Mouse (Mus musculus) liver, adult 2 months (tissue): ENCODE results near the gene Scn5a. TPM values are rescaled to one million over a fixed set of nuclear protein-coding genes. Genes with fewer than 3 reads are reported as not detected.

Source experiments
- DNase-seq: peaks from one replicate; pipeline ENCODE4 v3.0.0-alpha.2; 2011; ENCODE audit warnings: low read depth, low spot score; ENCODE audit errors: extremely low read depth
- H3K27ac ChIP-seq: fragments of 200-500 bp; replicated peaks from 2 replicates; pipeline ENCODE4 v1.5.1; 2012; ENCODE audit warnings: low read depth, mild to moderate bottlenecking, control low read depth, inconsistent platforms, low read length; ENCODE audit not compliant: insufficient read depth
- H3K27me3 ChIP-seq: fragments of 200-500 bp; 2 replicates; pipeline ENCODE4 v1.6.1; 2012; ENCODE audit warnings: mild to moderate bottlenecking, moderate library complexity, low read length, inconsistent platforms; ENCODE audit not compliant: control insufficient read depth, insufficient read depth
- H3K36me3 ChIP-seq: fragments of 200-500 bp; 2 replicates; pipeline ENCODE4 v1.6.1; 2012; ENCODE audit warnings: low read length, inconsistent platforms; ENCODE audit not compliant: control insufficient read depth, insufficient read depth
- H3K4me1 ChIP-seq: fragments of 200-500 bp; 2 replicates; pipeline ENCODE4 v1.6.1; 2011; ENCODE audit warnings: low read length; ENCODE audit not compliant: control insufficient read depth, insufficient read depth
- H3K4me3 ChIP-seq: fragments of 200-500 bp; 2 replicates; pipeline ENCODE4 v1.5.1; 2011; ENCODE audit warnings: low read depth, mild to moderate bottlenecking, control low read depth, low read length, moderate library complexity; ENCODE audit not compliant: insufficient read depth
- H3K79me2 ChIP-seq: fragments of 200-500 bp; 2 replicates; pipeline ENCODE4 v1.6.1; 2012; ENCODE audit warnings: inconsistent platforms, mild to moderate bottlenecking, low read length, moderate library complexity; ENCODE audit not compliant: control insufficient read depth, insufficient read depth
- H3K9ac ChIP-seq: fragments of 200-500 bp; 2 replicates; pipeline ENCODE4 v1.6.1; 2012; ENCODE audit warnings: low read depth, mild to moderate bottlenecking, control low read depth, inconsistent platforms, low read length
- CTCF ChIP-seq: fragments of 200-500 bp; IDR thresholded peaks from 2 replicates; pipeline ENCODE4 v1.5.1; 2011; ENCODE audit warnings: low read depth, low read length, control low read depth
- POLR2A ChIP-seq: fragments of 200-500 bp; IDR thresholded peaks from 2 replicates; pipeline ENCODE4 v1.6.1; 2011; ENCODE audit warnings: low read length, control low read depth; ENCODE audit not compliant: insufficient read depth; ENCODE audit errors: extremely low read depth
- WGBS: fragments of 180-500 bp; shearing (Covaris S2); methylation state at CpG from one replicate; pipeline ENCODE4 v1.1.7; 2018; 5-methylcytosine and 5-hydroxymethylcytosine counted together
- polyA plus RNA-seq: library from polyadenylated mRNA; depleted of rRNA; stranded (reverse); fragments of >200 nt; gene quantifications from 2 replicates; pipeline ENCODE4 v1.2.3, GENCODE M21; 2012
- total RNA-seq: library from RNA; depleted of rRNA; stranded (reverse); fragments of >200 nt; gene quantifications from 2 replicates; pipeline ENCODE4 v1.2.3, GENCODE M21; 2014

Gene Scn5a
- total and polyA plus RNA-seq, 2 experiments, result not detected

DNA sequence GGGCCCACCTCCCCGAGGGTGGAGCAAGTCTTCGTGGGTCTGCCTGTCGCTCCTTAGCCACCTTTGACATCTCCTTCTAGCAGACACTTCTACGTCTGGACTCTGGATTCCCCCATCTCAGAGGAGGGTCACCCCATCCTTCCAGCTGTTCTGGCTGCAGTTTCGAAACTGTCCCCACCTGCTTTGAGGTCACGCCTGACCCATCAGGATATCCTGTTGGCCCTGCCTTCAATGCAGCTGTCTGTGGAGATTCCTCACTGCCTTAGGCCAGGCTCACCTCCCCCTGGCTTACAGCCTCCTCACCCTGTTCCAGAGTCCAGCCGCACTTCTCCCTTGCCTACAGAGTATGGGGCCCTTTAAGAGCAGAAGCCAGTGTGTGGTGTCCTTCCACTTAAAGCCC, 79.9 kb downstream of the Scn5a start:
- Histone ChIP-seq H3K36me3 (no peaks in the 10 kb centered on the region), H3K27ac (no peak overlapping the region), H3K9ac (no peak overlapping the region), H3K4me1 (no peaks in the 10 kb centered on the region), H3K4me3 (no peak overlapping the region), H3K27me3 (no peaks in the 10 kb centered on the region), H3K79me2 (no peaks in the 10 kb centered on the region)
- 77% methylated on average over 7 of the region's 7 CpGs for WGBS
- no peak for TF ChIP-seq POLR2A
- no peak for TF ChIP-seq CTCF
- DNase-seq, result no peak

DNA sequence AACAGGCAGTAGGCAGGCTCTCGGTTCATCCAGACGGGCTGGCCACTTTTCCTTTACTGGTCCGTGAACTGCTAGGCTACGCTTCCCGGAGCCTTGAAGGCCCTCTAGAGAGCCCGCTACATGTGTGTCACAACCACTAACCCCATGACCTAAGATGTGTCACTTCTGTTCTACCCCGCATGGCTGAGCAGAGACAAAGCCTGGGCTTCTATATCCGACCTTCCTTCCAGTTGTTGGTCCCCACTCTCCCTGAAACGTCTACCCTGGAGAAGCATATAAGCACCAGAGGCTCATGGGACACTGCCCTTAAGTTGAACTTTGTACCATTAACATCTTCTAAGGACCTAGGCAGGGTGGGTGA, 80.6 kb downstream of the Scn5a start:
- no peak overlapping the region for H3K9ac ChIP-seq
- no peaks in the 10 kb centered on the region for H3K4me1 ChIP-seq
- WGBS, result 89% methylated on average over 9 of the region's 9 CpGs
- no peak for DNase-seq
- no peaks in the 10 kb centered on the region for H3K79me2 ChIP-seq
- H3K27ac ChIP-seq, result no peak overlapping the region
- no peak overlapping the region for H3K4me3 ChIP-seq
- TF ChIP-seq CTCF (no peak), POLR2A (no peak)
- H3K36me3 ChIP-seq, result no peaks in the 10 kb centered on the region
- no peaks in the 10 kb centered on the region for H3K27me3 ChIP-seq

GRCm38 (mm10) chr9:119497546-119498246, 81.1 kb downstream of the Scn5a start:
- H3K27ac ChIP-seq, result no peak overlapping the region
- H3K36me3 ChIP-seq, result no peaks in the 10 kb centered on the region
- H3K4me3 ChIP-seq, result no peak overlapping the region
- H3K4me1 ChIP-seq, result no peaks in the 10 kb centered on the region
- no peaks in the 10 kb centered on the region for H3K79me2 ChIP-seq
- no peak for DNase-seq
- TF ChIP-seq CTCF (no peak), POLR2A (no peak)
- H3K9ac ChIP-seq, result no peak overlapping the region
- 84% methylated on average over 15 of the region's 15 CpGs for WGBS
- H3K27me3 ChIP-seq, result no peaks in the 10 kb centered on the region

- TF ChIP-seq CTCF, result no peak
- no peak for TF ChIP-seq POLR2A
- Histone ChIP-seq H3K4me3 (no peak overlapping the region), H3K36me3 (no peaks in the 10 kb centered on the region), H3K4me1 (no peaks in the 10 kb centered on the region), H3K9ac (no peak overlapping the region), H3K27ac (no peak overlapping the region), H3K27me3 (no peaks in the 10 kb centered on the region), H3K79me2 (no peaks in the 10 kb centered on the region)
- DNase-seq, result no peak
- WGBS, result 73% methylated on average over 5 of the region's 5 CpGs
These were observed 81.9 kb downstream of the Scn5a start for GRCm38 (mm10) chr9:119496960-119497359.

GRCm38 (mm10) chr9:119496354-119496753, 82.5 kb downstream of the Scn5a start:
- Histone ChIP-seq H3K27me3 (no peaks in the 10 kb centered on the region), H3K4me1 (no peaks in the 10 kb centered on the region), H3K9ac (no peak overlapping the region), H3K79me2 (no peaks in the 10 kb centered on the region), H3K27ac (no peak overlapping the region), H3K36me3 (no peaks in the 10 kb centered on the region), H3K4me3 (no peak overlapping the region)
- no peak for TF ChIP-seq POLR2A
- TF ChIP-seq CTCF, result no peak
- no peak for DNase-seq
- WGBS, result 90% methylated on average over 9 of the region's 9 CpGs

DNA sequence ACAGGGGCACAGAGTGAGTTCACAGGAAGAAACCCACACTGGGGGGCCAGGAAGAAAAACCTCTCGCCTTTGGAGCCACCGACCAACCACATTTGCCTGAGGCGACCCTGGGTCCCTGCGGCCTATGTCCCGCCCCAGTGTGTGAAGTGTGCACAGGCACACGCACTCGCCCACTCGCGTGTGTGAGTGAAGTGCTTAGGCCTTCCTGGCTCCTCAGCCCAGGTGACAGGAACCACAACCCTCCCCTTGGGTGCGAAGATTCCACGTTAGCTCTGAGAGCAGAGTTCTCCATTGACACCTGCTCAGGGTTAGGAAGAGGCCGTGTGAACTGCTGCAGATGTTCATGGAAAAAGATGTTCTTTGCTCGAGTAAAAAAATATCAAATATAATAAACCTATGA, 93.9 kb downstream of the Scn5a start:
- H3K36me3 ChIP-seq, result no peaks in the 10 kb centered on the region
- WGBS, result 94% methylated on average over 13 of the region's 13 CpGs
- H3K79me2 ChIP-seq, result no peaks in the 10 kb centered on the region
- H3K4me1 ChIP-seq, result no peaks in the 10 kb centered on the region
- no peak for DNase-seq
- H3K27ac ChIP-seq, result no peak overlapping the region
- TF ChIP-seq CTCF, result no peak
- no peak for TF ChIP-seq POLR2A
- H3K4me3 ChIP-seq, result no peak overlapping the region
- no peak overlapping the region for H3K9ac ChIP-seq
- H3K27me3 ChIP-seq, result no peaks in the 10 kb centered on the region
